Mouse (Mus musculus) layer of hippocampus, adult 2 months (tissue): ENCODE results near the gene Tex19.1. TPM values are rescaled to one million over a fixed set of nuclear protein-coding genes. Genes with fewer than 3 reads are reported as not detected.
"Not testable (repeated sequence)": the region's sequence is repeated elsewhere in the genome, so short reads cannot be mapped to it uniquely, and the experiment has no call there.

Experiments
- DNase-seq, 2 experiments: peaks; one replicate each; pipeline ENCODE4 v3.0.0; 2022; ENCODE audit warnings: low spot score in 2 of 2
- H3K27ac ChIP-seq: fragments of 200-600 bp; 2 replicates; pipeline ENCODE4 v1.8.1; 2022
- H3K4me3 ChIP-seq: fragments of 200-600 bp; 2 replicates; pipeline ENCODE4 v1.8.1; 2022; ENCODE audit warnings: mild to moderate bottlenecking
- CTCF ChIP-seq: fragments of 200-600 bp; conservative IDR thresholded peaks from 2 replicates; pipeline ENCODE4 v1.8.1; 2022; ENCODE audit warnings: antibody characterized with exemption, mild to moderate bottlenecking, moderate library complexity
- long read RNA-seq, 2 experiments: library from polyadenylated mRNA; stranded (forward); transcript quantifications; one replicate each; pipeline ENCODE4 v2.0.0; 2021; ENCODE audit warnings: borderline mapping rate in 2 of 2
- total RNA-seq, 2 experiments: library from RNA; stranded (reverse); gene quantifications; 2 replicates each; pipeline ENCODE4 v1.2.3; 2021

Gene Tex19.1
- total RNA-seq = not detected
- long read RNA-seq, experiment 1 = 0 reads
- long read RNA-seq, experiment 2 = 0 reads

DNA sequence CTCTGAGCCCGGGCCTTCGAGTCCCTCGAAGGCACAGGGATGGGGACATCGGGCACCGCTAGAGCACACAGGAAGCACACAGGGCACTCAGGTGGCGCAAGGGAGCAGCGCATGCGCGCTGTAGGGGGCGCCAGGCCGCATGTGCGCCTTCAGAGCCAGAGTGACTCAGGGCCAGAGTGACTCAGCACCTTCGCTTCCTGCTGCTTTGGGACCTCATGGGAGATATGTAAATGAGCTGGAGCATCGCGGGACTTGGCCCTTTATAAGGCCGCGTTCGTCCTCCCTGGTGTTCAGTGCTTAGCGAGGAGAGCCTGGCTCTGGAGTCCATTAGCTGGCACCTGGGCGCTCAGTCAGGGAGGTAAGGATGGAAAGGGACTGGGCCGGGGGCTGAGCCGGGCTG lies at the start of gene Tex19.1:
Gene Tex19.1 (plus strand): TSS at position 279 of the 400 bp plus-strand sequence.
- no peak for DNase-seq
- H3K27ac ChIP-seq = no peak within 1 kb of the TSS
- no peak within 1 kb of the TSS for H3K4me3 ChIP-seq
- no peak for TF ChIP-seq CTCF

DNA sequence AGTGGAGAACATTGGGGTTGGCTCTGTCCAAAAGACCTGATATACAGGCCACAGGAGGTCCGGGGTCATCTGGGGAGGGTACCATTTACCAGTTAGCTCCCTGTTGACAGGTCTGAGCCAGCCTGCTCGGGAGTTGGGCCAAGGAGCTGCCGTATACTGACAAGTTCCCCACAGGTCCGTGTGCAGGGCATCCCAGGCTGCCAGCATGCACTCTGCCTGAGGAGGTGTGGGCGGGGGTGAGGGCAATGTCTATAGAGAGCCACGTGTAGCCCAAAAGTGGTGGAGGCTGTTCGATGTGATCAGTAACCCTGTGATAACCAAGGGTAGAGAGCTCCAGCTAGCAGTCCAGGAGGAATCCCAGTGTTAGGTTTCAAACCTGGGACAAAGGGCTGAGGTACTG lies 46.2 kb upstream of the Tex19.1 start:
- no peak overlapping the region for H3K4me3 ChIP-seq
- no peak for DNase-seq
- no peak for TF ChIP-seq CTCF
- H3K27ac ChIP-seq = no peak overlapping the region

DNA sequence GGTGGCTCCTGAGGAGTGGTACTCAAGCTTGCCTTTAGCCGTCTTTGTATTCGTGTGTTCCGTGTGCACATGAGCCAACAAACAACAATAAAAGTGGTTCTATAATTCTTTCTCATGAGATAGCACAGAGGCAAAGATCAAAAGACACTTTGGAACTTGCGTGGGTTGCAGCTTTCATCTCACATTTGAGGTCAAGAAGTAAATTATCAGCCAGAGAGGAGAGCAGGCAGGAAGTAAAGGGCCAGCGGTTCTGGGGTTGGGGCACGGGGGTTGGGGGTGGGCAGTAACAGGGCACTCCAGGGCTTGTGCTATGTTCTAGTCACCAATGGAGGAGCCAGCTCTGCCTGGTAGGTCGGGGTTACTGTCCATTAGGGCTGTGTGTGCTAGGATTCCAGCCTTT lies 45.3 kb upstream of the Tex19.1 start:
- Histone ChIP-seq H3K27ac (no peak overlapping the region), H3K4me3 (no peak overlapping the region)
- TF ChIP-seq CTCF = no peak
- DNase-seq = no peak

DNA sequence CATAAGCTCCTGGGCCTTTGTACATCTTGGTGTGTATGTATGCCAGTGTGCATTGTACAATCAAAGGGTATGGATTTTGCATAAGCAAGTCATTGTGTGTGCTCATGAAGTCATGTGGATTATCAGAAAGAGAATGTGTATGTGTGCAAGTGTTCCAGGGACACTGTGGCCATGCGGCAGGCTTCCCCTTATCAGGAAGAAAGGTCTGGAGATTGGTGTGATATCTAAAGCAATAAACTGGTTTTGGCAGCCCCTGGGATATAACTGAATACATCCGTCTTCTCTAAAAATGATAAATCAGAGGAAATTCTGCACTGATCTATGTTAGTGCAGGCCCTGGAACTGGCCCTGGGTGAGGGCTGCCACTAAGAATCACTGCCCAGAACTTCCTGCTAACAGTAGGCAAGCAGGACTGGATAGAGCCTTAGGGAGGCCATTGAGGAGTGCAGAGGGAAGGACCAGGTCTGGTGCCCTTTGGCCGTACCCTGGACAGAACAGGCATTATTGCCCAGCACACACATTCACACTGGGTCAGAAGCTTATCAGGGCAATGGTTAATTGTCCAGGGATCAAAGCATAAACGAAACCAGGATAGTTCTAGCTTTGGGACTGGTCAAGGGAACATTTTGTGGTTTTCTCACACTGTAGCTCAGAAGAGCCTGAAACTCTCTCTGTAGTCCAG lies 44.7 kb upstream of the Tex19.1 start:
- no peak for TF ChIP-seq CTCF
- H3K27ac ChIP-seq = no peak overlapping the region
- no peak for DNase-seq
- H3K4me3 ChIP-seq = no peak overlapping the region

DNA sequence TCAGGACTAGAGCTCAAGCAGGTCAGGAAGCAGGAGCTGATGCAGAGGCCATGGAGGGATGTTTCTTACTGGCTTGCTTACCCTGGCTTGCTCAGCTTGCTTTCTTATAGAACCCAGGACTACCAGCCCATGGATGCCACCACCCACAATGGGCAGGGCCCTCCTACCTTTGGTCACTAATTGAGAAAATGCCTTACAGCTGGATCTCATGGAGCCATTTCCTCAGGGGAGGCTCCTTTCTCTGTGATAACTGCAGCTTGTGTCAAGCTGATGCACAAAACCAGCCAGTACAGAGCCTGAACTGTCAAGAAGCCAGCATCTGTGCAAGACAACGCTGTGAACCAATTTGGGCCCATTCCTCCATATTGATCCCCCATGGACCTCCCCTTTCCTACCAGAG lies 38.7 kb upstream of the Tex19.1 start:
- not testable (repeated sequence) for DNase-seq, H3K27ac ChIP-seq, H3K4me3 ChIP-seq

DNA sequence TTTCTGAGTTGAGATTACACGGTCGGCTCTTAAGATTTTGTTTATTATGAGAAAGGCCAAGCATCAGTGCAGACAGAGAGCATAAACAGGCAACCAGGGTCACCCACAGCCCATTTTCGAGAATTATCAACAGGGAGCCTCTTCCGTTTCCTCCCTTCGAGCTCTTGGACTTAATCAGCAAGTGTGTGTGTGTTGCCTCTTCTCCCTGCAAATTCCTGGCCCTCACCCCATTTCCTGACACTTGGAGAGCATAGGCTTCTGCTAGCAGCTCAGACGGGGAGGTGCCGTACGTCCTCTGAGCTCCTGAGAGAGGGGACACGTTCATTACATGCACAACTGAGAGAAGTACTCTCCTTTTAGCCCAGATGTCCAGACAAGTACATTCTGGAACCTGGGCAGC lies 37.9 kb upstream of the Tex19.1 start:
- Histone ChIP-seq H3K27ac (no peak overlapping the region), H3K4me3 (no peak overlapping the region)
- TF ChIP-seq CTCF = no peak
- no peak for DNase-seq

DNA sequence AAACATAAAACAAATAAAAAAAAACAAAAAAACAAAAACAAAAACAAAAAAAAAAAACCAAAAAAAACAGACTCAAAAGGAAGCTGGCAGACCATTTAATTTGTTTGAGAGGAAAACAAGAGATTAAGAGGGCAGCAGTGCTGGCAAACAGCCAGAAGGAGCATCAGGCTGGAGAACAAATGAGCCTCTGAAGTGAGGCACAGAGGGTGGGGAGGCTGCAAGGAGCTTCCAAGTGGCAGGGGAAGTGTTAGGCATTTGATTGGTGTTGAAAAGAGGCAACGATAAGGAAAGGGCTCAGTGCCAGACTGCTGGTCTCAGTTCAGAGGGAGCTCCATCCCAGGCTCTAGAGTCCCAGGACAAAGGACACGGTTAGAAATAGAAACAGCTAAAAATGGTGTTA lies 36.0 kb upstream of the Tex19.1 start:
- no peak overlapping the region for H3K4me3 ChIP-seq
- DNase-seq = no peak
- TF ChIP-seq CTCF = no peak
- no peak overlapping the region for H3K27ac ChIP-seq

DNA sequence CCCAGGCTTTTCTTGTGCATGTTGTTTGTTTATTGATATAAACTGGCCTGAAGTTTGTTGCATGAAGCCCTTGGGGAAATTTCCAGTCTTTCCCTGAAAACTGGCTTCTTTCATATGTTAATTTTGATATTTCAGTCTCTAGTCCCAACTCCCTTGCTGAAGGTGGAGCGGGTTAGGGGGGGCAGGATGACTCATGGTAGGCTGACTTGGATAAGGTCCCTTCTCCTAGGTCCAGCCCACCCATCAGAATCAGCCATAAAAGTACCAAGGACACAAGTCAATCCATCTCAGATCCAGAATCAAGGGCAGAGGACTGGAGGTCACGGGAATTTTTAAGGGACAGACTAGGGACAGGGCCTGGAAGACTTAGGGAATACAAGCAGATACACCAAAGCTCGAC lies 34.9 kb upstream of the Tex19.1 start:
- H3K4me3 ChIP-seq = no peak overlapping the region
- TF ChIP-seq CTCF = no peak
- DNase-seq = no peak
- H3K27ac ChIP-seq = no peak overlapping the region

DNA sequence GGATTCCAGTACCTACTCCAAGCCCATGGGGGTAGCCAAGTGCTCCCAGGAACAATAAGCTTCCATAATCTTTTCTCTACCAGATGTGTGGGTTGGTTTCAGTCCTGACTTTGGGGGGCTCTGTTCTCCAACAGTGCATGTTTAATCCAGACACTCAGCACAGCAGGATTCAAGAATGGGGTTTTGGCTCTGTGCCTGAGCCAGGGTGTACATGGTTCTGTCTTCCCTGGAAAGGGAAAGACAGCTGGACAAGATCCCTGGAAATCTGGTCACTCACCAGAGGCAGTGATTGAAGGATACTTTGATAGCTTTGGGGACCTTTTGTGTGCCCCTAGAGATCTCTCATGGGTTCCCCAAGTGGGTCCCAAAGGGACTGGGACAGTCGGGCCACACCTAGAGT lies 34.3 kb upstream of the Tex19.1 start:
- no peak for DNase-seq

DNA sequence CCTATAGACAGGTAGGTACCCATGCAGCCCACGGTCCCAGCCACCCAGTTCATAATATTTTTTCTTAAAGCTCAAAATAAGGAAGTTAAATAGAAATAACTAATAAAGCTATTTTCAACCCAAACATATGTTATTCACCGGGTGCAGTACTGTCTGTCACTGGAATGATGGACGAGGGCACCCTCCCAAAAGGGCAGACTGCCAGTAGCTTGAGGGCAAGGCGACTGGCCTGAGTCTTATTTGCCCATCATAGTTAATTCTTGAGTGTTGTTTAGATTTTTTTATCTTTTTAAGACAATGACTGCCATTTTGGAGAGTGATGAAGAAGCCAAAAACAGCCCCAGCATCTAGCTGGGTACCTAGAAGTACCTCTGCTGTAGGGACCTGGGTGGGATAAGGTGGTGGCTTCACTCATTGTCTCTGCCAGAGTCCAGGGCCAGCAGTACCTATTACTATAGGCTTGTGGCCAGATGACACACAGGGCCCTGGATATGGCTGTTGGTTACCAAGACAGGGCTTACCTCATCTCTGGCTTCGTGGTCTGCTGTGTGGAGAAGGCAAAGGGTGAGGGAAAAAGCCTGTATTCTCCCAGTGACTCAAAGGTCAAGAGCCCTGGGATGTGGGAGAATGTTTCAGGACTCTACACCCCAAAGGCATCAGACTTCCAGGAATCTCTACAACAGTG lies 33.7 kb upstream of the Tex19.1 start:
- H3K27ac ChIP-seq = no peak overlapping the region

More for the DNA sequence above, 34.3 kb upstream of the Tex19.1 start:
- TF ChIP-seq CTCF = no peak
- Histone ChIP-seq H3K27ac (no peak overlapping the region), H3K4me3 (no peak overlapping the region)

DNA sequence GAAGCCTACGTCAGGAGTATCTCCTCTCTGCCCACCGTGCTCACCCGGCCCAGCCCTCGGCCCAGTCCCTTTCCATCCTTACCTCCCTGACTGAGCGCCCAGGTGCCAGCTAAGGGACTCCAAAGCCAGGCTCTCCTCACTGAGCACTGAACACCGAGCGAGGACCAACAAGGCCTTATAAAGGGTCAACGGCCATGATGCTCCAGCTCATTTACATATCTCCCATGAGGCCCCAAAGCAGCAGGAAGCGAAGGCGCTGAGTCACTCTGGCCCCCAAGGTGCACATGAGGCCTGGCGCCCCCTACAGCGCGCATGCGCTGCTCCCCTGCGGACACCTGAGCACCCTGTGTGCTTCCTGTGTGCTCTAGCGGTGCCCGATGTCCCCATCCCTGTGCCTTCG lies 27.8 kb upstream of the Tex19.1 start:
- DNase-seq = no peak
- Histone ChIP-seq H3K4me3 (no peak overlapping the region), H3K27ac (no peak overlapping the region)
- TF ChIP-seq CTCF = no peak

More for the DNA sequence above, 33.7 kb upstream of the Tex19.1 start:
- TF ChIP-seq CTCF = no peak
- H3K4me3 ChIP-seq = no peak overlapping the region
- no peak for DNase-seq

DNA sequence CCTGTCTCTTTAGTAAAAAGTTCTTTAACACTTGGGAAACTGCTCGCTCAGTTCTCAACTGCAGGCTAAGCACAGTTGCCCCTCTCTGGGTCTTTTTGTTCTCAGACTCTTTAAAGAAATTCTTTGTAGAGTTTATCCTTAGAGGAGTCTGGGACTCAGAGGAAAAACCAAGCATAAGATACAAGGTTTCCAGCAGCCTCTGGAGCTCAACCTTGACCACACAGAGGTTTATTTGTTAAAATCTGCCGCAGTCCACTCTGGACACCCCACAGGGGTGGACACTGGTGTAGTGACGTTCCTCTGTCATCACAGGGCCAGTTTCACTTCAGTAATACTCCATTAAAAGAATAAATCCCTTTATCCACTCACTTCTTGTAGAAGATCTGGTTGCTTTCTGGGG lies 27.4 kb upstream of the Tex19.1 start, which contains the start of gene Tex19.2:
Gene Tex19.2 (minus strand): TSS at position 101 of the 400 bp plus-strand sequence.
- Histone ChIP-seq H3K4me3 (no peak within 1 kb of the TSS), H3K27ac (no peak within 1 kb of the TSS)
- no peak for TF ChIP-seq CTCF
- DNase-seq = no peak

DNA sequence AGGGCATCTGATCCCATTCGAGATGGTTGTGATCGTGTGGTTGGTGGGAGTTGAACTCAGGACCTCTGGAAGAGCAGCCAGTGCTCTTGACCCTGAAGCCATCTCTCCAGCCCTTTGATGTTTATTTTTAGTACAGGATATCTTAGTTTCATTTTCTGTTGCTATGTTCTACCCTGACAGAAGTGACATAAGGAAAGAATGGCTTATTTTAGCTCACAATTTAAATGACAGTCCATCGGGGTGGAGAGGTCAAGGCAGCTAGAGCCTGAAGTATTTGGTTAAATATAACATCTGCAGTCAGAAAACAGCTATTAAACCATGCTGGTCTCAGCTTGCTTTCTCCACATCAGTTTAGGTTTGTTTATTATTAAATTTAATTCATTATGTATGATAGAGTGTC lies 24.8 kb upstream of the Tex19.1 start:
- DNase-seq = no peak
- Histone ChIP-seq H3K27ac (no peak overlapping the region), H3K4me3 (no peak overlapping the region)
- no peak for TF ChIP-seq CTCF
